Mouse (Mus musculus) thymus, postnatal 4 days (tissue): ENCODE results near the gene Selenoh.
"Not testable (repeated sequence)": the region's sequence is repeated elsewhere in the genome, so short reads cannot be mapped to it uniquely, and the experiment has no call there.

Source experiments
- DNase-seq: peaks from one replicate; pipeline ENCODE4 v3.0.0; 2021

The Selenoh gene

GRCm38 (mm10) chr2:84670569-84670933, at the start of gene Selenoh:
Gene Selenoh (minus strand): TSS chr2:84670770.
- DNase-seq: peak; percentile 87

- DNase-seq: no peak
These were observed 46.8 kb upstream of the Selenoh start for GRCm38 (mm10) chr2:84717357-84717756.

- no peak for DNase-seq
These were observed 46.1 kb upstream of the Selenoh start for GRCm38 (mm10) chr2:84716423-84717355.

GRCm38 (mm10) chr2:84715562-84716361, 45.2 kb upstream of the Selenoh start:
- peak; percentile 69 for DNase-seq

- peak; percentile 99 for DNase-seq
These were observed 44.4 kb upstream of the Selenoh start, which contains the start of gene Zdhhc5 for GRCm38 (mm10) chr2:84714811-84715561. Gene Zdhhc5 (minus strand): TSS chr2:84715180.

GRCm38 (mm10) chr2:84714422-84714810, 43.8 kb upstream of the Selenoh start:
- DNase-seq: no peak

GRCm38 (mm10) chr2:84711898-84712297, 41.3 kb upstream of the Selenoh start:
- no peak for DNase-seq

GRCm38 (mm10) chr2:84707523-84707922, 37.0 kb upstream of the Selenoh start:
- no peak for DNase-seq

GRCm38 (mm10) chr2:84705295-84705694, 34.7 kb upstream of the Selenoh start:
- no peak for DNase-seq

GRCm38 (mm10) chr2:84704329-84704728, 33.8 kb upstream of the Selenoh start:
- no peak for DNase-seq

GRCm38 (mm10) chr2:84703497-84703896, 32.9 kb upstream of the Selenoh start:
- no peak for DNase-seq

- no peak for DNase-seq
These were observed 24.6 kb upstream of the Selenoh start for GRCm38 (mm10) chr2:84695007-84695695.

- no peak for DNase-seq
These were observed 19.5 kb upstream of the Selenoh start for GRCm38 (mm10) chr2:84690050-84690449.

- no peak for DNase-seq
These were observed 17.7 kb upstream of the Selenoh start for GRCm38 (mm10) chr2:84688080-84688844.

- no peak for DNase-seq
These were observed 12.1 kb upstream of the Selenoh start for GRCm38 (mm10) chr2:84682605-84683183.

GRCm38 (mm10) chr2:84679016-84679415, 8.4 kb upstream of the Selenoh start, which contains the start of gene Tmx2:
Gene Tmx2 (minus strand): TSS chr2:84679140.
- DNase-seq: peak; percentile 25

- DNase-seq: peak; percentile 84
These were observed 7.7 kb upstream of the Selenoh start, which contains the start of the genes Gm28635 and Med19 for GRCm38 (mm10) chr2:84677968-84678880. Gene Gm28635 (minus strand): TSS chr2:84678041. Gene Med19 (plus strand): TSS chr2:84678402.

GRCm38 (mm10) chr2:84677270-84677967, 6.8 kb upstream of the Selenoh start:
- no peak for DNase-seq

- not testable (repeated sequence) for DNase-seq
These were observed 965 bp upstream of the Selenoh start for GRCm38 (mm10) chr2:84671535-84671934.
